Mouse (Mus musculus) liver, adult 2 months (tissue): ENCODE measurements around the gene Foxd3.

ENCODE experiments used
- CTCF ChIP-seq: fragments of 200-500 bp; IDR thresholded peaks from 2 replicates; pipeline ENCODE4 v1.5.1; 2011; ENCODE audit warnings: low read depth, low read length, control low read depth
- POLR2A ChIP-seq: fragments of 200-500 bp; IDR thresholded peaks from 2 replicates; pipeline ENCODE4 v1.6.1; 2011; ENCODE audit warnings: low read length, control low read depth; ENCODE audit not compliant: insufficient read depth; ENCODE audit errors: extremely low read depth

DNA sequence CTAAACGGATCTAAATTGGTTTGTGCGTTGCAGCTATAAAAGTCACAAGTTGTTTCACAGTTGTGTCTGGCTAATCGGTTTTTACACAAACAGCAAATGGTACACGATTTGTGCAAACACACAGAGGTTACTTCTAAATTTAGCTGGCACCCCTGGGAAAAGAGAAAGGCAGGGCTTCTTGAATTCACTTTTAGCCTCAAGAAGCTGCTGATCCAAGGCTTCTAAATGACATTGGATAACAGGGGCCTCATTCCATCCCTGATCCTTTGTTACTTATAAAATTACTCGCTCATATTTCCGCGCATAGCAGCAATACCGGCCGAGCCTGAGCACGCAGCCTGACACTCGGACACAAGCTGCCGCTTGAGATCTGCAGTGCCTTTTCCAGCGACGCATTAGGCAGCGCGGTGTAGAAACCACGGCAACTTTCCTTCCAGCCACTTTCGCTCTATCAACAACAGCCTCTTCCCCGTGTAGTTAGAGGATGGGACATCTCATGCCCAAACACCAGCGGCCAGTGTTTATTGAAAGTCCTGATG is 4.0 kb downstream of the Foxd3 start:
- no peak for TF ChIP-seq CTCF
- no peak for TF ChIP-seq POLR2A
